Mouse (Mus musculus) midbrain, embryonic 16.5 days (tissue): Measurements from ENCODE around the gene Traf6. TPM values are rescaled to one million over a fixed set of nuclear protein-coding genes. Genes with fewer than 3 reads are reported as not detected.

Source experiments
- ATAC-seq: fragments of 200-750 bp; cut with Nextera tagmentation; 2 replicates; pipeline ENCODE4 v1.8.0; 2017; ENCODE audit warnings: moderate TSS enrichment
- H3K27ac ChIP-seq: fragments of 300-500 bp; sonication (generic); 2 replicates; pipeline ENCODE4 v1.5.1; 2014; ENCODE audit warnings: mild to moderate bottlenecking, low read length, mixed read lengths
- H3K27me3 ChIP-seq: fragments of 300-500 bp; sonication (generic); 2 replicates; pipeline ENCODE4 v1.6.1; 2014; ENCODE audit warnings: low read depth, low read length, mixed read lengths; ENCODE audit not compliant: control insufficient read depth, insufficient read depth
- H3K36me3 ChIP-seq: fragments of 300-500 bp; sonication (generic); 2 replicates; pipeline ENCODE4 v1.6.1; 2014; ENCODE audit warnings: mild to moderate bottlenecking, low read length, moderate library complexity, mixed read lengths; ENCODE audit not compliant: control insufficient read depth, insufficient read depth
- H3K4me1 ChIP-seq: fragments of 300-500 bp; sonication (generic); 2 replicates; pipeline ENCODE4 v1.6.1; 2014; ENCODE audit warnings: mild to moderate bottlenecking, low read length, mixed read lengths; ENCODE audit not compliant: control insufficient read depth, insufficient read depth
- H3K4me2 ChIP-seq: fragments of 300-500 bp; sonication (generic); 2 replicates; pipeline ENCODE4 v1.6.1; 2014; ENCODE audit warnings: mild to moderate bottlenecking, low read length, mixed read lengths
- H3K4me3 ChIP-seq: fragments of 300-500 bp; sonication (generic); 2 replicates; pipeline ENCODE4 v1.5.1; 2014; ENCODE audit warnings: low read depth, mild to moderate bottlenecking, low read length, moderate library complexity, mixed read lengths
- H3K9ac ChIP-seq: fragments of 300-500 bp; sonication (generic); 2 replicates; pipeline ENCODE4 v1.6.1; 2014; ENCODE audit warnings: low read depth, low read length, mixed read lengths
- H3K9me3 ChIP-seq: fragments of 300-500 bp; sonication (generic); replicated peaks from 2 replicates; pipeline ENCODE4 v1.6.1; 2014; ENCODE audit warnings: mild to moderate bottlenecking, low read length, mixed read lengths; ENCODE audit not compliant: control insufficient read depth, poor library complexity, severe bottlenecking
- WGBS: fragments of 180-500 bp; shearing (Covaris S2); extraction: QIAGEN DNeasy Blood & Tissue Kit; methylation state at CpG from one replicate; pipeline ENCODE4 v1.1.7; 2014; 5-methylcytosine and 5-hydroxymethylcytosine counted together
- polyA plus RNA-seq: library from polyadenylated mRNA; unstranded; fragments of >200 nt; fragmentation: Nextera tagmentation; extraction: Ambion mirVana; gene quantifications from 2 replicates; pipeline ENCODE4 v1.2.1, GENCODE M21; 2015

The Traf6 gene
- 5.2 and 6.8 TPM in 2 replicates for polyA plus RNA-seq

- Histone ChIP-seq H3K36me3 (no peaks in the 10 kb centered on the region), H3K4me3 (peak within 1 kb of the TSS; percentile 91), H3K27me3 (no peaks in the 10 kb centered on the region), H3K27ac (peak within 1 kb of the TSS; percentile 60; the same call in 1 of the 2 replicates), H3K9me3 (no peaks in the 10 kb centered on the region), H3K4me1 (peaks cover 10% of the 10 kb centered on the region), H3K4me2 (peak within 1 kb of the TSS; percentile 80), H3K9ac (peak within 1 kb of the TSS; percentile 86)
- under 1% methylated on average over 68 of the region's 68 CpGs for whole genome bisulfite sequencing
- peak; percentile 91 for ATAC-seq
These were observed at the start of gene Traf6 for GRCm38 (mm10) chr2:101678236-101679021. Gene Traf6, plus strand, starts transcription at chr2:101678429.

- Histone ChIP-seq H3K4me1 (no peaks in the 10 kb centered on the region), H3K27me3 (no peaks in the 10 kb centered on the region), H3K4me3 (no peak overlapping the region), H3K9me3 (no peaks in the 10 kb centered on the region), H3K9ac (no peak overlapping the region), H3K36me3 (no peaks in the 10 kb centered on the region), H3K4me2 (no peak overlapping the region), H3K27ac (no peak overlapping the region)
- ATAC-seq, result peak; percentile 36; the same call in 1 of the 2 replicates
- 54% methylated on average over 7 of the region's 7 CpGs for WGBS
These were observed 39.0 kb upstream of the Traf6 start for GRCm38 (mm10) chr2:101638979-101639839.

DNA sequence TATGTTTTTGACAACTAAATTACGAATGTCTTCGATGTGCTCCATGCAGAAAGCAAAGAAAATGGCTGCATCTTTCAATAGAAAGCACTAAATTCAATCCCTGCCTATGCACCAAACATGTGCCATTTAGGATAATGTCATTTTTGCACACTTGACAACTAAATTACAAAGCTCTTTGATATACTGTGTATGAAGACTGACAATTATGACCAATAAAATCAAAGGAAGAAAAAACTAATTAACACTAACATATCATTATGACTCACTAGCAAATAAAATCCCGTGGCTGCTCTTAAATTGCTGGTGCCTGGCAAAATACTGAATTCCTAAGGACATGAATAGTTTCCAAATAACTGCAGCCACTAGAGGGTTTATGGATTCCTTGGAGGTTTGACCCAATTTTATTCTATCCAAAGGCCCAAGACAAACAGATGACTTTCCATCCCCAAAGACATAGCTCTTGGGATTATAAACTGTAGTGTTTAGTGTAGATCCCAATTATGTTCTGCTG lies 38.3 kb upstream of the Traf6 start:
- Histone ChIP-seq H3K36me3 (no peaks in the 10 kb centered on the region), H3K27ac (no peak overlapping the region), H3K4me1 (no peaks in the 10 kb centered on the region), H3K9me3 (no peaks in the 10 kb centered on the region), H3K27me3 (no peaks in the 10 kb centered on the region), H3K9ac (no peak overlapping the region), H3K4me2 (no peak overlapping the region), H3K4me3 (no peak overlapping the region)
- 73% methylated on average over 3 of the region's 3 CpGs for WGBS
- no peak for ATAC-seq

- 100% methylated on average over 1 of the region's 1 CpGs for WGBS
- no peak overlapping the region for H3K4me2 ChIP-seq
- no peak for ATAC-seq
- no peaks in the 10 kb centered on the region for H3K27me3 ChIP-seq
- no peak overlapping the region for H3K4me3 ChIP-seq
- H3K27ac ChIP-seq, result no peak overlapping the region
- H3K4me1 ChIP-seq, result no peaks in the 10 kb centered on the region
- H3K9ac ChIP-seq, result no peak overlapping the region
- no peaks in the 10 kb centered on the region for H3K36me3 ChIP-seq
- H3K9me3 ChIP-seq, result no peaks in the 10 kb centered on the region
These were observed 32.4 kb upstream of the Traf6 start for GRCm38 (mm10) chr2:101645841-101646240.

DNA sequence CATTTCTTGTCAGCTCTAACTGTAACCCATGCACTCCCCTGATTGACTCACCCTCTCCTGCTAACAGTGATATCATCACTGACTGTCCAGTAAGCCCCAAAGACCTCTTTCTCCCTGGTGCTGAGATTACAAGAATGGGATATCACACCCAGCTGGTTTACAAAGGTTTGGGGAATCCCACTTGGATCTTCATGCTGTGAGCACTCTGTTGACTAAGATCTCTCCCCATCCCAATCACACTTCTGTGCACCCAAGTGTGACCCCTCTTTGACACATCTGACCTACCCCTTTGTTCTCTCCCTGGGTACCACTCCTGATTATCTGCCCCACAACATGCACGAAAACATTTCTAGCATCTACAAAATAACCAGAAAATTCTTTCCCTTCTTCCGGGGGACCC lies 29.9 kb upstream of the Traf6 start:
- Histone ChIP-seq H3K27me3 (no peaks in the 10 kb centered on the region), H3K9me3 (no peaks in the 10 kb centered on the region), H3K4me3 (no peak overlapping the region), H3K4me1 (peaks cover 7% of the 10 kb centered on the region; the same call in 1 of the 2 replicates), H3K36me3 (no peaks in the 10 kb centered on the region), H3K27ac (no peak overlapping the region), H3K4me2 (no peak overlapping the region), H3K9ac (no peak overlapping the region)
- ATAC-seq, result no peak
- WGBS, result 44% methylated on average over 2 of the region's 2 CpGs

GRCm38 (mm10) chr2:101649114-101649671 lies 29.0 kb upstream of the Traf6 start, which contains the start of the genes Rag1 and B230118H07Rik:
Gene Rag1, minus strand, starts transcription at chr2:101649501.
Gene B230118H07Rik, minus strand, starts transcription at chr2:101649532.
- no peaks in the 10 kb centered on the region for H3K36me3 ChIP-seq
- no peak within 1 kb of the TSS for H3K9ac ChIP-seq
- no peaks in the 10 kb centered on the region for H3K27me3 ChIP-seq
- H3K4me1 ChIP-seq, result peaks cover 7% of the 10 kb centered on the region; the same call in 1 of the 2 replicates
- no peak within 1 kb of the TSS for H3K4me3 ChIP-seq
- H3K27ac ChIP-seq, result no peak within 1 kb of the TSS
- no peaks in the 10 kb centered on the region for H3K9me3 ChIP-seq
- no peak within 1 kb of the TSS for H3K4me2 ChIP-seq
- ATAC-seq, result 0 out of 2 replicates have a peak, but pooled peaks have one; percentile 46
- WGBS, result 33% methylated on average over 8 of the region's 8 CpGs

DNA sequence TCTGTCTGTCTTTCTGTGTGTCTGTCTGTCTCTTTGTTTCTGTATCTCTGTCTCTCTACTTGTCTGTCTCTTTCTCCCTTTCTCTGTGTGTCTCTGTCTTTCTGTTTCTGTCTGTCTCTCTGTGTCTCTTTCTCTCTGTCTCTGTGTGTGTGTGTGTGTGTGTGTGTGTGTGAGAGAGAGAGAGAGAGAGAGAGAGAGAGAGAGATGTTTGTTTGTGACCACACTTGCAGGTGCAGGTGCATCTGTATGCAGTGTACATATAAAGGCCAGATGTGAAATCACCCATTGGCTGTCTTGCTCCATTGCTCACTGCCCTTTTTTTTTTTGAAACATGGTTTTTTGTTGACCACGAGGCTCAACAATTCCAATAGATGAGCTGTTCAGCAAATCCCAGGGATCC lies 27.8 kb upstream of the Traf6 start:
- Histone ChIP-seq H3K9ac (no peak overlapping the region), H3K27me3 (no peaks in the 10 kb centered on the region; the same call in 1 of the 2 replicates), H3K27ac (no peak overlapping the region), H3K36me3 (no peaks in the 10 kb centered on the region), H3K4me3 (no peak overlapping the region), H3K4me1 (peaks cover 7% of the 10 kb centered on the region; the same call in 1 of the 2 replicates), H3K4me2 (no peak overlapping the region), H3K9me3 (no peaks in the 10 kb centered on the region)
- no peak for ATAC-seq
- 76% methylated on average over 1 of the region's 1 CpGs for WGBS

- no peaks in the 10 kb centered on the region for H3K9me3 ChIP-seq
- H3K4me1 ChIP-seq, result peaks cover 7% of the 10 kb centered on the region; the same call in 1 of the 2 replicates
- peak overlapping the region; percentile 54 for H3K9ac ChIP-seq
- H3K36me3 ChIP-seq, result no peaks in the 10 kb centered on the region
- H3K4me2 ChIP-seq, result peak overlapping the region; percentile 65
- peak; percentile 75 for ATAC-seq
- peak overlapping the region; percentile 32 for H3K4me3 ChIP-seq
- no peak overlapping the region; the same call in 1 of the 2 replicates for H3K27ac ChIP-seq
- H3K27me3 ChIP-seq, result no peaks in the 10 kb centered on the region; the same call in 1 of the 2 replicates
- 28% methylated on average over 14 of the region's 14 CpGs for WGBS
These were observed 25.9 kb upstream of the Traf6 start for GRCm38 (mm10) chr2:101652204-101652920.
